Mouse (Mus musculus) frontal cortex, adult (tissue): ENCODE results near the gene Plk5.
"Not testable (repeated sequence)": the region's sequence is repeated elsewhere in the genome, so short reads cannot be mapped to it uniquely, and the experiment has no call there.

ENCODE experiments used
- ATAC-seq: cut with Nextera tagmentation; 2 replicates; pipeline ENCODE4 v1.9.2; 2017; ENCODE audit warnings: mild to moderate bottlenecking, moderate library complexity, mixed read lengths; ENCODE audit not compliant: low TSS enrichment

The Plk5 gene

GRCm38 (mm10) chr10:80330888-80331287 lies 25.4 kb upstream of the Plk5 start:
- no peak for ATAC-seq

GRCm38 (mm10) chr10:80331636-80332524 lies 24.4 kb upstream of the Plk5 start:
- ATAC-seq, result no peak

GRCm38 (mm10) chr10:80332525-80332989 lies 23.7 kb upstream of the Plk5 start:
- no peak for ATAC-seq

- ATAC-seq, result no peak
These were observed 20.0 kb upstream of the Plk5 start for GRCm38 (mm10) chr10:80336263-80336662.

- peak; percentile 56; the same call in 1 of the 2 replicates for ATAC-seq
These were observed 16.1 kb upstream of the Plk5 start for GRCm38 (mm10) chr10:80339941-80340750.

- no peak for ATAC-seq
These were observed 15.2 kb upstream of the Plk5 start for GRCm38 (mm10) chr10:80341026-80341425.

- no peak for ATAC-seq
These were observed 14.6 kb upstream of the Plk5 start for GRCm38 (mm10) chr10:80341491-80342304.

GRCm38 (mm10) chr10:80342305-80342748 lies 13.9 kb upstream of the Plk5 start:
- 0 out of 2 replicates have a peak, but pooled peaks have one; percentile 7 for ATAC-seq

- 0 out of 2 replicates have a peak, but pooled peaks have one; percentile 13 for ATAC-seq
These were observed 13.4 kb upstream of the Plk5 start for GRCm38 (mm10) chr10:80342749-80343424.

GRCm38 (mm10) chr10:80343425-80343895 lies 12.8 kb upstream of the Plk5 start:
- no peak for ATAC-seq

GRCm38 (mm10) chr10:80344131-80344661 lies 12.1 kb upstream of the Plk5 start:
- no peak for ATAC-seq

GRCm38 (mm10) chr10:80345122-80345521 lies 11.1 kb upstream of the Plk5 start:
- ATAC-seq, result no peak

- ATAC-seq, result not testable (repeated sequence)
These were observed 10.3 kb upstream of the Plk5 start for GRCm38 (mm10) chr10:80345929-80346328.

GRCm38 (mm10) chr10:80347514-80347967 lies 8.7 kb upstream of the Plk5 start:
- no peak for ATAC-seq

GRCm38 (mm10) chr10:80348244-80348781 lies 7.9 kb upstream of the Plk5 start, which contains the start of gene Adamtsl5:
Adamtsl5 (minus strand) TSS chr10:80348412.
- no peak for ATAC-seq

GRCm38 (mm10) chr10:80348981-80349380 lies 7.3 kb upstream of the Plk5 start:
- ATAC-seq, result no peak

- peak; percentile 82 for ATAC-seq
These were observed 6.0 kb upstream of the Plk5 start for GRCm38 (mm10) chr10:80350292-80350691.

GRCm38 (mm10) chr10:80351896-80352295 lies 4.4 kb upstream of the Plk5 start:
- no peak for ATAC-seq

GRCm38 (mm10) chr10:80352727-80353126 lies 3.5 kb upstream of the Plk5 start:
- ATAC-seq, result no peak

GRCm38 (mm10) chr10:80355431-80355830 lies 828 bp upstream of the Plk5 start:
- no peak for ATAC-seq
